Mouse (Mus musculus) kidney, embryonic 15.5 days (tissue): ENCODE data around the gene Aspn. TPM values are rescaled to one million over a fixed set of nuclear protein-coding genes. Genes with fewer than 3 reads are reported as not detected.
"Not testable (repeated sequence)": the region's sequence is repeated elsewhere in the genome, so short reads cannot be mapped to it uniquely, and the experiment has no call there.

ENCODE experiments used
- ATAC-seq: fragments of 200-750 bp; cut with Nextera tagmentation; replicated peaks from 2 replicates; pipeline ENCODE4 v1.8.0; 2017; ENCODE audit warnings: moderate TSS enrichment; ENCODE audit not compliant: low FRiP score
- H3K27ac ChIP-seq: fragments of 300-500 bp; sonication (generic); 2 replicates; pipeline ENCODE4 v1.5.1; 2015; ENCODE audit warnings: mild to moderate bottlenecking, inconsistent platforms
- H3K27me3 ChIP-seq: fragments of 300-500 bp; sonication (generic); 2 replicates; pipeline ENCODE4 v1.6.1; 2015; ENCODE audit warnings: inconsistent platforms
- H3K36me3 ChIP-seq: fragments of 300-500 bp; sonication (generic); 2 replicates; pipeline ENCODE4 v1.6.1; 2015; ENCODE audit warnings: inconsistent platforms
- H3K4me1 ChIP-seq: fragments of 300-500 bp; sonication (generic); 2 replicates; pipeline ENCODE4 v1.6.1; 2015; ENCODE audit warnings: inconsistent platforms
- H3K4me2 ChIP-seq: fragments of 300-500 bp; sonication (generic); 2 replicates; pipeline ENCODE4 v1.6.1; 2015; ENCODE audit warnings: moderate library complexity, mild to moderate bottlenecking, inconsistent platforms
- H3K4me3 ChIP-seq: fragments of 300-500 bp; sonication (generic); replicated peaks from 2 replicates; pipeline ENCODE4 v1.5.1; 2015; ENCODE audit warnings: mild to moderate bottlenecking, inconsistent platforms
- H3K9ac ChIP-seq: fragments of 300-500 bp; sonication (generic); 2 replicates; pipeline ENCODE4 v1.6.1; 2015; ENCODE audit warnings: mild to moderate bottlenecking, inconsistent platforms
- H3K9me3 ChIP-seq: fragments of 300-500 bp; sonication (generic); replicated peaks from 2 replicates; pipeline ENCODE4 v1.6.1; 2016; ENCODE audit warnings: inconsistent platforms
- WGBS: fragments of 180-500 bp; shearing (Covaris S2); methylation state at CpG from one replicate; pipeline ENCODE4 v1.1.7; 2015; ENCODE audit warnings: mixed read lengths; 5-methylcytosine and 5-hydroxymethylcytosine counted together
- polyA plus RNA-seq: library from polyadenylated mRNA; unstranded; fragments of >200 nt; fragmentation: Nextera tagmentation; extraction: Ambion mirVana; gene quantifications from 2 replicates; pipeline ENCODE4 v1.2.1, GENCODE M21; 2015

Gene Aspn
- polyA plus RNA-seq, 1 experiment from 2014 or later = 18.3 TPM

- not testable (repeated sequence) for H3K27ac ChIP-seq, H3K27me3 ChIP-seq, H3K9me3 ChIP-seq, ATAC-seq, H3K4me2 ChIP-seq, H3K4me1 ChIP-seq, H3K36me3 ChIP-seq, H3K9ac ChIP-seq, H3K4me3 ChIP-seq
- 86% methylated on average over 2 of the region's 2 CpGs for WGBS
These were observed 58.3 kb downstream of the Aspn start for GRCm38 (mm10) chr13:49602541-49602940.

DNA sequence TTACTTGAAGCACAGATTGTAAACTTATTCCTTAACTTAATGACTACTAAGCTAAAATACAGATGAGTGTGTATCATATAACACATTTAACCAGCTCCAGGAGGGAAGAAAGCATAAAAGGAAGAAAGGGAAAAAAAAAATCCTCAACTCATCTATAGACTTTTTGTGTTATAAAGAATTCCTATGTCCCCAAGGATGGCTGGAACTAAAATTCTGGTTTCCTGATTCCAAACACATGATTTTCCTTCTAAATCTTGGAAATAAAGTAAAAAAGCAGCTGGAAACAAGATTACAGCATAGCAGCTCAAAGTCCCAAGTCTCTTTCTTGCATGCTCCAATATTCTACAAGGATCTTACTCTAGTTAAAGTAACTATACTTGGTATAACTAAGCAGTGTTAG lies 59.4 kb downstream of the Aspn start:
- no peak overlapping the region for H3K4me3 ChIP-seq
- H3K4me2 ChIP-seq = no peak overlapping the region
- no peak overlapping the region for H3K9ac ChIP-seq
- H3K27me3 ChIP-seq = no peaks in the 10 kb centered on the region
- no peaks in the 10 kb centered on the region for H3K9me3 ChIP-seq
- no peak for ATAC-seq
- H3K36me3 ChIP-seq = no peaks in the 10 kb centered on the region
- H3K27ac ChIP-seq = no peak overlapping the region
- H3K4me1 ChIP-seq = no peaks in the 10 kb centered on the region

DNA sequence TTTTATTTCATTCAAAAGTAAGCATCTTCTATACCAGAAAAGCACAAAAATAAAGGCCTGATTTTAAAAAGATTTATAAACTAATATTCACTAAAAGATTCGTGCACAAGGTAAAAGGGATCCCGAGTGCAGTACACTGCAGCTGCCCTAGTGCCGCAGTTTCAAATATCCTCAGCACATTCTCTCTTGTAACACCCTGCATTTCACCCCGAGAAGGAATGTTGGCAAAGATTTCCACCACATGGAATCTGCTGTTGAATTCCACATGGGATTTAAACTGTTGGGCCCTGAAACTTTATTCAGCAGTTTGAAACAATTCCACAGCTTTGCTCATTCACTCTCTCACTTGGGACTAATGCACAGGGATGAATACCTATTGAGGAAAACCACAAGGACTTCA lies 63.5 kb downstream of the Aspn start, which contains the start of gene Ogn:
Ogn (plus strand) TSS at position 333 of the 400 bp plus-strand sequence.
- 57% methylated on average over 4 of the region's 4 CpGs for WGBS
- Histone ChIP-seq H3K4me2 (no peak within 1 kb of the TSS; the same call in 1 of the 2 replicates), H3K9me3 (no peaks in the 10 kb centered on the region), H3K27me3 (no peaks in the 10 kb centered on the region), H3K36me3 (no peaks in the 10 kb centered on the region), H3K9ac (no peak within 1 kb of the TSS), H3K4me1 (no peaks in the 10 kb centered on the region), H3K4me3 (peak within 1 kb of the TSS; percentile 32), H3K27ac (peak within 1 kb of the TSS; percentile 45; the same call in 1 of the 2 replicates)
- ATAC-seq = no peak

DNA sequence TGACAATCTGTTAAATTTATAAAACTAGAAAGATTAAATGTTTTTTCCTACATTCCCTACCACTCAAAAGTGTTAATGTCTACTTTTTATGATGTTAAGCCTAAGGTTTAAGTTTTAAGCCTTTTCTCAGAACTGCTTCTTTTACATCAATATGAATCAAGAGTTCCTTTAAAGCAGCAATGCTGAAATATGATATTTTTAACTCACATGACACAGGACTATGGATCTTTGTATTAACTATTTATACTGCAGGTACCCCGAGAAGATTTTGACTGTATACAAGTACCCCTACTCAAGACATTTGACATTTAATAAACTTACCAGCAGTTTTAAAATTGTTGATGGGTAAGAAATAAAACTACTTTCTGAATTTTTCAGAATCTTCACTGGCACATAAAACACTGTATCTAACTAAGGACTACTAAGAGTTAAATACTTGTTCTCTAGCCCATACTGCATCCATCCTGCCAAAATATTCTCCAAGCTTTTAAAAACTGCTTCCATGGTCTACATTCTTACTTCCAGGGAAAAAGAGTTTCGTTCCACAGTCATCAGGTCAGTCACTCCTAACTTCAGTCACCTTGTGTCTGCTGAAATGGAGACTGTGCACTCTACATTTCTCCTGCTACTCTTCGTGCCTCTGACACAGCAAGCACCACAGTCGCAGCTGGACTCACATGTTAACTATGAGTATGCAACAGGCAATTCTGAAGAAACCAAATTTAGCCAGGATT lies 64.5 kb downstream of the Aspn start:
- no peaks in the 10 kb centered on the region for H3K27me3 ChIP-seq
- H3K4me1 ChIP-seq = no peaks in the 10 kb centered on the region
- H3K4me2 ChIP-seq = no peak overlapping the region; the same call in 1 of the 2 replicates
- H3K36me3 ChIP-seq = no peaks in the 10 kb centered on the region
- H3K4me3 ChIP-seq = peak overlapping the region; percentile 32
- H3K9me3 ChIP-seq = no peaks in the 10 kb centered on the region
- no peak overlapping the region for H3K9ac ChIP-seq
- ATAC-seq = no peak
- no peak overlapping the region for H3K27ac ChIP-seq
- 65% methylated on average over 4 of the region's 4 CpGs for WGBS

DNA sequence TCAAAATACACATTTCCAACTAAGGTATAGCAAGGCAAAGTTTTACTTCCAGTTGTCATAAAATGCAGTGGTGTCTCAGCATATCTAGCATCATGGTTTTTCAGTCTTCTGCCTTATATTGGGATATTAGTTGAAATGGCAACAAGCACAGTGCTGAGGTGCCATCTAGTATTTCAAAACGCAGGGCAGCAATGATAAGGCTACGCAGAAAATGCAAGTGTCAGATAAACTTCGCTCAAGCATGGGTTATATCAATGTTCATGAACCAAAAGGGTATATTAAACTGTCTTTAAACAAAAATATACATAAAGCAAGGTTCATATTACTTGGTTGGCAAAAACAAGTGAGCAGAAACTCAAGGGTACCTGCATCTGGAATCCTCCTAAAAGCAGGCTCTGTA lies 72.8 kb downstream of the Aspn start:
- Histone ChIP-seq H3K9ac (no peak overlapping the region), H3K27ac (no peak overlapping the region), H3K27me3 (no peaks in the 10 kb centered on the region), H3K4me3 (no peak overlapping the region), H3K4me1 (no peaks in the 10 kb centered on the region), H3K9me3 (no peaks in the 10 kb centered on the region), H3K4me2 (no peak overlapping the region), H3K36me3 (0 out of 2 replicates have a peak, but pooled peaks cover 3% of the 10 kb centered on the region)
- ATAC-seq = no peak
- 90% methylated on average over 3 of the region's 3 CpGs for WGBS

Other genes with a start within 250 kb of the Aspn start
- gene Fgd3, start 224.1 kb upstream of the Aspn start, polyA plus RNA-seq = 0.74 and 0.78 TPM in 2 replicates
- gene Bicd2, start 202.9 kb upstream of the Aspn start, polyA plus RNA-seq = 25.0 and 26.5 TPM in 2 replicates
- gene Ippk, start 123.2 kb upstream of the Aspn start, polyA plus RNA-seq = 16.5 and 17.9 TPM in 2 replicates
- gene Tes3-ps, start 51.1 kb upstream of the Aspn start, polyA plus RNA-seq = 0.84 and 0.92 TPM in 2 replicates
- gene Ecm2, start 39.6 kb upstream of the Aspn start, polyA plus RNA-seq = 0.93 and 1.0 TPM in 2 replicates
- gene Omd, start 38.0 kb downstream of the Aspn start, polyA plus RNA-seq = 1.8 and 5.6 TPM in 2 replicates
- 54.4 and 58.9 TPM in 2 replicates for gene Ogn, start 63.6 kb downstream of the Aspn start, polyA plus RNA-seq
- gene Cenpp, start 108.3 kb downstream of the Aspn start, polyA plus RNA-seq = 28.0 and 30.0 TPM in 2 replicates
- 16.3 and 20.6 TPM in 2 replicates for gene Nol8, start 108.6 kb downstream of the Aspn start, polyA plus RNA-seq
- 83.0 and 83.7 TPM in 2 replicates for gene Iars, start 137.7 kb downstream of the Aspn start, polyA plus RNA-seq